Mouse (Mus musculus) intestine, postnatal 0 days (tissue): ENCODE data around the gene Mypn. TPM values are rescaled to one million over a fixed set of nuclear protein-coding genes. Genes with fewer than 3 reads are reported as not detected.

Experiments
- ATAC-seq: fragments of 200-750 bp; cut with Nextera tagmentation; 2 replicates; pipeline ENCODE4 v1.8.0; 2017; ENCODE audit warnings: mild to moderate bottlenecking, moderate TSS enrichment, moderate library complexity
- H3K27ac ChIP-seq: fragments of 300-500 bp; sonication (generic); 2 replicates; pipeline ENCODE4 v1.5.1; 2014; ENCODE audit warnings: mild to moderate bottlenecking, low read depth, low read length, moderate library complexity
- H3K27me3 ChIP-seq: fragments of 300-500 bp; sonication (generic); replicated peaks from 2 replicates; pipeline ENCODE4 v1.6.1; 2014; ENCODE audit warnings: low read length, mixed read lengths; ENCODE audit not compliant: control insufficient read depth, insufficient read depth
- H3K36me3 ChIP-seq: fragments of 300-500 bp; sonication (generic); 2 replicates; pipeline ENCODE4 v1.6.1; 2014; ENCODE audit warnings: mild to moderate bottlenecking, moderate library complexity; ENCODE audit not compliant: control insufficient read depth, insufficient read depth
- H3K4me1 ChIP-seq: fragments of 300-500 bp; sonication (generic); replicated peaks from 2 replicates; pipeline ENCODE4 v1.6.1; 2014; ENCODE audit warnings: antibody characterized with exemption, low read length, mixed read lengths; ENCODE audit not compliant: control insufficient read depth, insufficient read depth
- H3K4me2 ChIP-seq: fragments of 300-500 bp; sonication (generic); replicated peaks from 2 replicates; pipeline ENCODE4 v1.6.1; 2014; ENCODE audit warnings: low read depth, mild to moderate bottlenecking, moderate library complexity
- H3K4me3 ChIP-seq: fragments of 300-500 bp; sonication (generic); 2 replicates; pipeline ENCODE4 v1.5.1; 2014; ENCODE audit warnings: low read depth, low read length
- H3K9ac ChIP-seq: fragments of 300-500 bp; sonication (generic); 2 replicates; pipeline ENCODE4 v1.6.1; 2014; ENCODE audit warnings: mild to moderate bottlenecking, low read depth, low read length
- H3K9me3 ChIP-seq: fragments of 300-500 bp; sonication (generic); 2 replicates; pipeline ENCODE4 v1.6.1; 2016; ENCODE audit warnings: mixed run types; ENCODE audit not compliant: control insufficient read depth
- CTCF ChIP-seq: sonication (generic); IDR thresholded peaks from 2 replicates; pipeline ENCODE4 v1.5.1; 2016; ENCODE audit warnings: low read depth, mild to moderate bottlenecking, control low read depth, antibody characterized with exemption, moderate library complexity
- WGBS: fragments of 180-500 bp; shearing (Covaris S2); extraction: QIAGEN DNeasy Blood & Tissue Kit; methylation state at CpG from one replicate; pipeline ENCODE4 v1.1.7; 2014; 5-methylcytosine and 5-hydroxymethylcytosine counted together
- polyA plus RNA-seq: library from polyadenylated mRNA; unstranded; fragments of >200 nt; fragmentation: Nextera tagmentation; extraction: Ambion mirVana; gene quantifications from 2 replicates; pipeline ENCODE4 v1.2.1, GENCODE M21; 2015

Mypn gene
- polyA plus RNA-seq, 1 experiment from 2014 or later: 0.03 TPM

DNA sequence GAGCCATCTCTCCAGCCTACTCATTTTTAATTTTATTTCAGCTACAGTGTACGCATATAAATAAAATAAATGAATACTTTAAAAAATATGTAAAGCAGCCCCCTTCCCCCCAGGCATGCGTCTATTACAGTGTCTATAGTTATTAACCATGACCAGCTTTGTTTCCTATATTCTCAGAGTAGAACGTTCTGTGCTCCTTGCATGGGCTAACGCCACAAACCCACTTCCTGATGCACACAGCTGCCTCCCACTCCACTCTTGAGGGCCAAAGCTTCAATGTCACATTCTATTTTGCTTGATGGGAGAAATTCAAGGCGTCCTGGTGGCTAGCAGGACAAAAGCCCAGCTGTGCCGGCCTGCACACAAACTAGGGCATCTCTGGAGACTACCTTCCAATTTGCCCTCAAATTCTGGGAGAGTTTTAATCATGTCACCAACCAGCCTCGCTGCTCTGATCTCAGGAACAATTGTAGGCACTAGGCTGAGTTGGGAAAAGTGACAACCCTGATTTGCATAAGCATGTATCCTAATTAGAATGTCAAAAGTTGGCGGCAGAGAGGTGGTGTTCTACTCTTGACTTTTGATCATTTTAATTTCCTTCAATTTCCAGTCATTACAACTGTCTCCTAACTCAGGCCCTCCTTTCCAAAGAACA, 114.5 kb downstream of the Mypn start:
- Histone ChIP-seq H3K4me1 (no peaks in the 10 kb centered on the region), H3K9ac (no peak overlapping the region), H3K9me3 (no peaks in the 10 kb centered on the region), H3K27me3 (no peaks in the 10 kb centered on the region), H3K36me3 (no peaks in the 10 kb centered on the region), H3K4me3 (no peak overlapping the region), H3K4me2 (peak overlapping the region; percentile 54), H3K27ac (no peak overlapping the region)
- WGBS: 61% methylated on average over 8 of the region's 8 CpGs
- no peak for ATAC-seq
- no peak for TF ChIP-seq CTCF

- Histone ChIP-seq H3K36me3 (no peaks in the 10 kb centered on the region), H3K9me3 (no peaks in the 10 kb centered on the region), H3K27me3 (no peaks in the 10 kb centered on the region), H3K9ac (no peak overlapping the region), H3K4me2 (no peak overlapping the region), H3K4me1 (no peaks in the 10 kb centered on the region), H3K27ac (no peak overlapping the region), H3K4me3 (no peak overlapping the region)
- WGBS: 45% methylated on average over 10 of the region's 10 CpGs
- no peak for ATAC-seq
- no peak for TF ChIP-seq CTCF
These were observed 117.4 kb downstream of the Mypn start for GRCm38 (mm10) chr10:63086304-63086703.

DNA sequence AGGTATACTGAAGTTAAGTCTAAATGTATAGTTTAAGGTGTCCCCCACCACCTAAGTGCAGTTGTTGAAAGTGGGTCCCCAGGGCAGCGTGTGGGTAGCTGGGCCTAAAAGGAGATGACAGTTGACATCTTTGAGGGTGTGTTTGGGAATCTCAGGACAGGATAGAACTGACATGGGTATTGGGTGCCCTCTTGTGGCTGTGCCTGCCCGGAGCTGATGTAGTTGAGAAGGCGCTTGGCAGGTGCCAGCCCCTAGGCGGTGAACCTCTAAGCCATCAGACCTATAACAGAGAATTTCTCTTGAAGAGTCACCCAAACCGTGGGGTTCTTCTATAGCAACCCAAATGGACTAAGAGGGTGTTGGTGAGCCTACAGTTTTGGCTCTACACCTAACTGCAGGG, 137.8 kb downstream of the Mypn start:
- Histone ChIP-seq H3K4me1 (no peaks in the 10 kb centered on the region), H3K9me3 (no peaks in the 10 kb centered on the region), H3K9ac (no peak overlapping the region), H3K4me3 (no peak overlapping the region), H3K27ac (no peak overlapping the region), H3K27me3 (no peaks in the 10 kb centered on the region), H3K36me3 (no peaks in the 10 kb centered on the region), H3K4me2 (peak overlapping the region; percentile 47)
- peak; percentile 96 for TF ChIP-seq CTCF
- 11% methylated on average over 5 of the region's 5 CpGs for WGBS
- peak; percentile 81 for ATAC-seq

Other genes starting within 250 kb of the Mypn start
- 13.9 and 18.8 TPM in 2 replicates for gene Rufy2, start 223.7 kb downstream of the Mypn start, polyA plus RNA-seq
- 21.2 and 25.0 TPM in 2 replicates for gene Hnrnph3, start 179.7 kb downstream of the Mypn start, polyA plus RNA-seq
- 36.2 and 43.7 TPM in 2 replicates for gene Pbld2, start 179.6 kb downstream of the Mypn start, polyA plus RNA-seq
- gene Pbld1, start 143.8 kb downstream of the Mypn start, polyA plus RNA-seq: 1.8 and 2.1 TPM in 2 replicates
- not detected in 2 replicates for gene Atoh7, start 104.3 kb downstream of the Mypn start, polyA plus RNA-seq
- 19.2 and 21.4 TPM in 2 replicates for gene Herc4, start 39.9 kb upstream of the Mypn start, polyA plus RNA-seq
- gene Sirt1, start 177.8 kb upstream of the Mypn start, polyA plus RNA-seq: 3.9 and 5.2 TPM in 2 replicates
- 5.3 and 6.4 TPM in 2 replicates for gene Dnajc12, start 178.5 kb upstream of the Mypn start, polyA plus RNA-seq
- not detected in 2 replicates for gene Gm7075, start 217.8 kb upstream of the Mypn start, polyA plus RNA-seq
- gene Ctnna3, start 226.1 kb upstream of the Mypn start, polyA plus RNA-seq: 0.33 and 0.55 TPM in 2 replicates